Mouse (Mus musculus): Measurements from ENCODE around the gene Aph1c.
A peak's percentile ranks its signal among the peaks of the same experiment; 100 is the strongest.
"Not testable (repeated sequence)": the region's sequence is repeated elsewhere in the genome, so short reads cannot be mapped to it uniquely, and the experiment has no call there.

Gene Aph1c

DNA sequence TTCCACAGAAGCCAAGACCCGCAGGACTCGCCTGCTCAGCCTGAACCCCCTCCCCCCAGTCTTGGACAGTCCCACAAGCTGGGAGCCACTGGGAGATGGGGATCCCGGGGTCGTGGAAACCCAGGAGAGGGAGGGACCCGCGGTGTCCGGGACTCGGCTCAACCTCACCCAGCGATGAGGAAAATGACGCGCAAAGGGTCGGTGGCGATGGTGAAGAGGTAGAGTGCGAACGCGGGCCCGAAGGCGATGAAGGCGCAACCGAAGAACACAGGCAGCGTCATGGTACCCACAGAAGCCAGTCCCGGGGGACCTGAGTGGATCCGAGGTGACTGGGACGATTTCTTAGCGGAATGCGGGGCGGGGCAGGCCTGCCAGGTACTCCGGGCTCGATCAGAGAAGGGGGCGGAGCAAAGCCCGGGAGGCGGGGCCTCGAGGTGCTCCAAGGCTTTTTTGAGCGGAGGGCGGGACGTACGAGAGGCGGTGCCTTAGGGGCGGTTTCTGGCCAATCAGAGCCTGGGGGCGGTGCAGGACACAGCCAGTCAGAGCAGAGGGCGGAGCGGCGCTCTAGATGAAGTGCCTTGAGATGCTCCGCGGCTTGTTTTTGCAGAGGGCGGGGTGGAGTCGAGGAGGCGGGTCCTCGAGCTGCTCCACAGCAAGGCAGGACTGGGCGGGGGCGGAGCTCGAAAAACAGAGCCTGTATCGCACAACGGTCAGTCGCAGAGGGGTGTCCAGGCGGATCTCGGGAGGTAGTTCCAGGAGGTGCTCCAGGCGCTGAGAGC is at the start of gene Aph1c:
Gene Aph1c, minus strand, starts transcription at position 409 of the 779 bp plus-strand sequence.
- DNase-seq (ENCODE audit: low spot score in 2 of 2): peak; percentile 94 to 97

DNA sequence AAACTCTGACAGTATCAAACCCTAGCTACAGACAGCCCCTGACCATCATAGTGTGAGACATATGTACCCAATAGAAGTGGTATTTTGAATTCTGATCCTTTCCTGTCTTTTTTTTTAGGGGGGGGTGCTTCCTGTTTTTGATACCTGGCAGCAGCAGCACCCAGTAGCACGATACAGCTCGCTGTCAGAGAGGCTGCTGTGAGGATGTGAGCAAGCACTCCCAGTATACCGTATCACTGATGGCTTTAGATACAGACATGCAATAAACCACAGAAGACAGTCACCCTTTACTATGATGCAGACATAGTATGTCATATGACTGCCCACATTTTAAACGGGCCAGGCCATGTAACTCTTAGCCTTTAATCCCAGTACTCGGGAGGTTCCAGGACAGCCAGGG is 49.0 kb upstream of the Aph1c start:
- DNase-seq (ENCODE audit: low spot score in 2 of 2): no peak

DNA sequence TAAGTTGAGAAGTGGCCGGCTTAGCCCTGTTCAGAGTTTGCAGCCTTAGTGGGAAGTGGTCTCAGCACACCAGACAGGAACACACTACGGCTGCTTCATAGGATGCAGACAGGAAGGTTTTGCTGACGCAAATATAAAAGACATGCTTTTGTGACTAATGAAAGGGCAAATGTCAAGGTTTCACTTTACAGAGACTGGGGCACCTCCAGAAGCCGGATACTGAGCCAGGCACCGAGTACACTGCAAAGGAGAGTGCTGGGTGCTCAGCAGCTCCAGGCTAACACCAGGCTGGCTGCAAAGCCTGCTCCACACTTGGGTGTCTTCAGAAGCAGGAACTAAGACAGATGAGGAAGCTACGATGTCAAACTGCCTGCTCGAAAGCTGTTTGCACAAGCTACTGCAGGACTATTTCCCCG is 47.9 kb upstream of the Aph1c start:
- DNase-seq (ENCODE audit: low spot score in 2 of 2): no peak

DNA sequence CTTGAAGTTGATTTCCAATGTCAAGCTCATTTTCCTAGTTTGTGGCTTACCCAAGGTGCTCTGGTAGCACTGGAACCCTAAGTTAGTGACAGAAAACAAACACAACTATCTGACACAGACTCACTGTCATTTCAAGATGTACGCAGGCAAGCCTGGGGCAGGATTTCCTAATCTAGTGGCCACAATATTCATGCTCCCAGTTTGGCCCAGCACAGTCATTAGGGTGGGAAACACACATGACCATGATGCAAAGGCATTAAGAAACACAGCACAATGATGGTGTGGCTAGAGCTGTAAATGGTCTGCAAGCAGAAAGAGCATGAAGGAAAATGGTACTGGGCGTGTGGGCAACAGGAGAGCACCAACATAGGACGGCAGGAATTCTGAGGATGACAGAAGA is 47.3 kb upstream of the Aph1c start:
- no peak for DNase-seq (ENCODE audit: low spot score in 2 of 2)

DNA sequence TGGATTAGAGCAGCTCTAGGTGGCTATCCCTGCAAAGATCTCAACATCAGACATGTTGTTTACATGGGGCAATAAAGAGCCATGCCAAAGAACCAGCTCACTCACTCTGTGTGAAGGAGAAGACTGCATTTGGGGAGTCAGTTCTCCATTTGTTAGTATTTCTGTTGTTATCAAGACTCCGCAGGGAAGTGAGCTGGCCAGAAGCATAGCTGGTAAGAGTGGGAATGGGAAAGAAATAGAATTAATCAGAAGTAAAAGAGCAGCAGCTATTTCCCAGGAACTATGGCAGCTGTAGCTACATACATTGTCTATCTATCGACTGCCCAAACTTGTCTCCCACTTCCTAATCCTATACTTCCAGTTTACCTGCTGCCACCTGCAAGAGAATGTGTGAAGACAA is 46.2 kb upstream of the Aph1c start:
- DNase-seq (ENCODE audit: low spot score in 2 of 2): no peak

DNA sequence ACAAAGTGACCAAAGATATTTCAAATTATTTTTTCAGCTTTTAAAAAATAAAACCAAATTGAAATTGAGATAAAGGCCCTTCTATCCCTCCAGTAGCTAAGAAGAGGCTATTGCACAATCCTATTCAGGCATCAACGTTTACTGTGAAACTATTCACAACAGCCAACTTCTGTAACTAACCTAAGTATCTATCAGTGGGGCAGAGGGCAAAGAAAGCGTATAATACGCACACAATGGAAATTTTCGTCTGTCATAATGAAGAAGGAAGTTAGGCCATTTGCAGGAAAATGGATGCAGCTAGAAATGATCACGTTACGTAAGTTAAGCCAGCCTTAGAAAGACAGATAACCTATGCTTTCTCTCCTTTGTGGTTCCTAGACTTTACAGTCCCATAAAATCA is 45.0 kb upstream of the Aph1c start:
- no peak for DNase-seq (ENCODE audit: low spot score in 2 of 2)

DNA sequence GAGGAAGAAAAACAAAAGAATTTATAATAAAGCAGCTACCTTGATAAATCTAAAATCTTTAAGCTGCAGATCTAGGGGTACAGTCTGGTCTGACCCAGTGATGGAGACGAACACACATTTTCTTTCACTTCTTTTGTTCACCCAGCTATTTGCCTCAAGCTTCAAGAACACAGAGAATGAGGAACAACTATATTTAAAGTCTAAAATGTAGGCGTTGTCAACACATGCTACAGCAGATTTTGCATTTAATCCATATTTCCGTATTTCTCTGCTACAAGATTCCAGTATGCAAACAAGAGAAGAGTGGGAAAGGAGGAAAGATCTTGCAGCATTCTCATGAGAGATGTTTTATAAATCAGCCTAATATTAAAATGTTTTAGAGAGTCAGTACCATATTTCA is 44.4 kb upstream of the Aph1c start:
- no peak for DNase-seq (ENCODE audit: low spot score in 2 of 2)

DNA sequence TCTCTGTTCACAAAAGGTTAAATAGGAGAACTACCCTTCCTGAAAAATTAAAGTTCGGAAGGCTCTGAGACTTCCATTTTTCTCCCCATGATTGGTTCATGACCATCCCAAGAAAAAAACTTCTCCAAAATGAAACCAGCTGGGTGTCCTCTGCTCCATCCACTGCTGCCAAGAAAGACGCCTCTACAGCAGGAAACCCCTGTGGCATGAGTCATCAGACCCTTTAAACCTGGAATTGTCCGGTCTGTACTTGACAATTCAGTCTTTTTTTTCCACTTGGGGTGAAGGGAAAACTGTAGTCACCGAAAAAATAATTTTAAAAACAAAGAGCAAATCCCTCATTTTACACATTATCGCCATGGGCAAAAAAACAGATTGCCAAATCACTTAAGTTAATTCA is 42.1 kb upstream of the Aph1c start:
- no peak for DNase-seq (ENCODE audit: low spot score in 2 of 2)

DNA sequence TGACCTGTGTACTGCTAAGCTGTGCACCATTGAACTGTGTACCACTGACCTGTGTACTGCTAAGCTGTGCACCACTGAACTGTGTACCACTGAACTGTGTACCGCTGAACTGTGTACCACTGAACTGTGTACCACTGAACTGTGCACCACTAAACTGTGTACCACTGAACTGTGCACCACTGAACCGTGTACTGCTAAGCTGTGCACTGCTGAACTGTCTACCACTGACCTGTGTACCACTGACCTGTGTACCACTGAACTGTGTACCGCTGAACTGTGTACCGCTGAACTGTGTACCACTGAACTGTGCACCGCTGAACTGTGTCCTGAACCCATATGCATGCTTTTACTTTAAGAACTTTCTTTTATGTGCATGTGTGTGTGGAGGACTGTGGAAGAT is 39.8 kb upstream of the Aph1c start:
- no peak for DNase-seq (ENCODE audit: low spot score in 2 of 2)

DNA sequence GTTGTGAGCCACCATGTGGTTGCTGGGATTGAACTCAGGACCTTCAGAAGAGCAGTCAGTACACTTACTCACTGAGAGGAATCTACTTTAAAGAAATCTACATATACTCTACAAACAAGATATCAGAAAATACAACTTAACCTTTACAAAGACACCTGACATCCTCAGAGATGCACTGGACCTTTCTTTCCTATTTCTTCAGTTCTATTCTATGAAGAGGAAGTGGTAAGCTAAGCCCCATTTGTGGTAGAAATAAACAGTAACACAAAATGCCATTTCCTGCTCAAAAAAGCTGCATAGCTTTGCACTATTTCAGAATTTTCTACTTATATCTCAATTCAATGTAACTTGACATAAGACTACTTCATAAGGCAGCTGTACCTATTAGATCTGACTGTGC is 39.0 kb upstream of the Aph1c start:
- DNase-seq (ENCODE audit: low spot score in 2 of 2): no peak

DNA sequence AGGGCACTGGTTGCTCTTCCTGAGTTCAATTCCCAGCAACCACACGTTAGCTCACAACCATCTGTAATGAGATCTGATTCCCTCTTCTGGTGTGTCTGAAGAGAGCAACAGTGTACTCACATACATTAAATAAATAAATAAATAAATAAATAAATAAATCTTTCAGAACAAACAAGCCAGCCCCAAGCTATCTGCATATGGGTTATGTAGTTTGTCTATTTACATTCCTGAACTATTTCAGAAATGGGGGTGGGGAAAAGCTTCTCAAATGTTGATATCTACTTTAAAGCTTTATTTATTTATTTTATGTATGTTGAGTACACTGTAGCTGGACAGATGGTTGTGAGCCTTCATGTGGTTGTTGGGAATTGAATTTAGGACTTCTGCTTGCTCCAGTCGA is 38.5 kb upstream of the Aph1c start:
- not testable (repeated sequence) for DNase-seq (ENCODE audit: low spot score in 2 of 2)

DNA sequence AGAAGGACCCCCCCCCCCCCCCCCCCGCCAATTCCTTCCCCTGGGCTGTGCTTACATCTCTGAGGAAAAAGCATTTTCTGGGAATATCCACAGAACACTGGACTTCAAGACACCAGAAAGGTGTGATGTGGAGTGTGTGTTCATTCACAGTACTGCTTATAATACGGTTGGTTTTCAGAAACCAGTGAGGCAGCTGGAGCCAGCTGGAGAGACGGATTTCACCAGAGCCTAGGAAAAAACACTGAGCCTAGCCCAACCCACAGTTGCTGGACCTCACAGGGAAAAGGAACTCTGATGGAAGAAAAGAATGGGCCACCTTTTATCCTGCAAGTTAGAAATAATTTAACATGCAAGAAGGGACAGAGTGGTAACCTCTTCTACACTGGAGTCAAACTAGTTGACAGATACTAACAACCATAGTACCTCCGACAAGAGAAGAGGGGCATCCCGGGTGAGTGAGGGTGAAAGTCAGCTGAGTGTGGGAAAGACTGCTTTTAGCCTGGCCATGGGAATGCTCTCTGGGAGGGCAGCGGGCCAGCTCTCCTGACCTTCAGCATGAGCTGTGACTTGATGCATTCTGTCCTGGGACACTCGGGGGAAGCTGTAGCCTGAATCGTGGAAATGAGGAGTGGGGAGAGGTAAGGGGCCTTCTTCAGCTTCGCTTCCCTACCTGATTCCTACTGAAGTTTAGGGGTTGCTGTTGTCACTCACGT is 37.6 kb upstream of the Aph1c start:
- no peak for DNase-seq (ENCODE audit: low spot score in 2 of 2)

DNA sequence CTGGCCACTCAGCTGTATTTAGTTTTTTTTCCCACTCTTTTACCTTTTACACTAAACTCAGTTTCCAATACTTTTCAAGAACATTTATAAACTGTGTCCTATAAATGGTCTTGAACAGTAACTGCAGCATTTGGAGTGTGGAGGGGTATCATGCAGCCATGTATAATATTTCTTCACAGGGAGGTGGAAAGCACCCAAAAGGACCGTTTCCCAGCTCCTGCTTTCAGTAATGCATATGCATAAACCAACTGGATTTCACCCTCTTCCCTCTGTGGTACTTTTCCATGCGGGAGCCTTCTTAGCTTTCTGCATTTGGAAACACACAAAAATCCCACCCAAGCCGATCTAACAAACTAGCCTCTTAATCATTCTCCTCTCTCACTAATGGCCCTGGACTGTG is 30.2 kb upstream of the Aph1c start:
- no peak for DNase-seq (ENCODE audit: low spot score in 2 of 2)

DNA sequence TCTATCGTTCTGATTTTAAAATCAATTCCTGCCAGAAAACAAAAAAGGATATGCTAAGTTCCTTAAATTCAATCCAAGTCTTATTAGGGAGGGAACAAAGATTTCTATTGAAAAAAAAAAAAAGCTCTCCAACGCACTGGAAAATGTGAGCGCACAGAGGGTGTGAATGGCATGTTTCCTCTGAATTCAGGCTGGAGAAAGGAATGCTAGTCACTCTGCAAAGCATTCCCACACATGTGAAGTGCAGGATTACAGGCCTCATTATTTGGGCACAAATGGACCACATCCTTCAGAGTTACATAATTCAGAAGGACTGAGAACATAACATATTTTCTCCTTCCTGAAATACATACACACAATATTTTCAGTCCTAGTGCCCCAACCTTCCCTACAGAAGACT is 28.9 kb upstream of the Aph1c start:
- no peak for DNase-seq (ENCODE audit: low spot score in 2 of 2)

DNA sequence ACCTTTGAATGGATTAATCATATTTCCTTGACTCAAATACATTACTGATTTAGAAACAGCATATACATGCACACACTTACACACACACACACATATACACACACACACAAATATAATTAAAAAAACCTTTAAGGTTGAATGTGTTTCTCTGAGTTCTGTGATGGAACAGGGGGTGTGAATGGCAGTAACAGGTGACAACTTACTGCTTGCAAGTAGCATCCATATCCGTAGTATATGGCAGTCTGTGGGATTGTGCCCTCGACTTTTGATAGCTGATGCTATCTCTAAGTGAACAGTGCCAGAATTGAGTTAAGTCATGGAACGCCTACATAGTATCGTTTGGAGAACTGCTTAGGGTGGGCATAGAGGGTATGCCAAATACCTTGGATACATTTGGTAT is 27.7 kb upstream of the Aph1c start:
- DNase-seq (ENCODE audit: low spot score in 2 of 2): no peak

DNA sequence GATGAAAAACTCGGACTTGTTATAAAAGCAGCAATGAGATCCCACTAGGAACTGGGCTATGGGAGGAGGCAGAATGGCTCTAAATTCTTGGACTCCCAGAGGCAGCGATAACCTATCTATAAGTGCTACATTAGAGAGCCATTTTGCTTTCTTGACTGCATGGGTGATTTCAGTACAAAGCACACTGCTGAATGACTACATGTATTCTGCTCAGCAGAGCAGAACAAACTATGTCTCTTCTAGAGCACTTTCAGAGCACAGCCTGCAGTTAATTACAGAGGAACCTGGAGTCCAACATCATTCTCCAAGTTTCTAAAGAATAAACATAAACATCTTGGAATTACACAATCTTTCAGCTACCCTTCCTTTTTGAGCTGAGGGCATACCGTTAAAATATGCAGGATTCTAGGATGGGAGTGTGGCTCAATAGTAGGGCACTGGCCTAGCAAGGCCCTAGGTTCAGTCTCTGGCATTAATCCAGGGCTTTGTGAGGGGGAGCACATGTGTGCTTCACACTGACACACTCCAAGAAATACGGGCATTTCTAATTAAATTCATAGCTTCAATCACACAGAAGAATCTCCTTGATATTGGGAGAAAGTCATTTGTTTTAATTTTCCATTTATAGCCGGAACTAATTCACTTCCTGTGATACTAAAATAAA is 26.7 kb upstream of the Aph1c start:
- DNase-seq (ENCODE audit: low spot score in 2 of 2): no peak

DNA sequence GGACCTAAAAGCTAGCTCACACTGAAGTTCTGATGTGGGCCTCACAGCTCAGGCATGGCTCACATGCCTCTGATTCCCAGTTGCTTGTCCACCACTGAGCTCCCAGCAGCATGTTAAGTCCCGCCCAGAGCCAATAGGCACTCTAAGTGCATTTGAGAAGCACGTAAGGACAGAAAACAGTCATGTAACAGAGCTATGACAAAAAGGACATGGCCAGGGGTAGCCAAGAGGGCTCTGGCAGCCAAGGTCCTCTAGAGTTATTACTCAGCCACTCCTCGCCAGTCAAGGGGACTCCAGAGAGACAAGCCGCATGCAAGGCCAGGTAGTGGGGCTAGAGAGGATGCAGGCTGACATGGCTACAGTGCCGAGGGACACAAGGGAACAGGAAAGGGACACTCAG is 25.0 kb upstream of the Aph1c start:
- no peak for DNase-seq (ENCODE audit: low spot score in 2 of 2)

DNA sequence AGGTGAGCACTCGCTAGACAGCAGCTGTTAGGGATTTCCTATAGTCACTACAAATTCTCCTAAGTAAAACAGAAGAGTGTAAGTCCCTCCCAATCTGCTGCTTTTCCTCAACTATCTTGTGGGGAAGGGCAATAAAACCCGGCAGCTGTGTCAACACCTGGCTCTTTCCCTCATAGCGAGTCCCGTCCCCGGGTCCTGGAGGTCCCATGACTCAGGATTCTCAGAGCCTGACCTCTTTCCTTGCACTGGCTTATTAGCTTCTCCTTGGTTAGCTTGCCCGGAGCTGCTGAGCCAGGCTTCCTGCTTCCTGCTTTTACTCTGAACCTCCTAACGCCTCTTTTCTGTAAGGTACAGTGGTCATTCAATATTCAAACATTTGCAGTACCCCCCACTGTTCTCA is 21.3 kb upstream of the Aph1c start:
- DNase-seq (ENCODE audit: low spot score in 2 of 2): no peak

DNA sequence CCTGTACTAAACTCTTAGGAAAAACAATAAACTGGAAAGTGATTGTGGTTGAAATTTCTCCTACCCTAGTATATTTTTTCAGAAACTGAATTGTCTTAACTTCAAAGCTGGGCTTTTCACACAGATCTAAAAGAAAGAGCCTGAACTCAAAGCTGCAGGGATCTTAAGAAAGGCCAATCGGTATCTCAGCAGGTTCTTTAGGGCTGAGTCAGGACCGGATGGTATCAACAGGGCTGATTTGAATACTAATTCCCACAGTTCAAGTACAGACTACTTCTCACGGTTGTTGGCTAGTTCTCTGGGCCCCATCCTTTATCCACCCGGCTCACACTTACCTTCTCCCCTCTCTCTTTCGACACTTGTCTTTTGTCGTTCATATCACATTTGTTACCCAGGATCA is 18.1 kb upstream of the Aph1c start:
- no peak for DNase-seq (ENCODE audit: low spot score in 2 of 2)

DNA sequence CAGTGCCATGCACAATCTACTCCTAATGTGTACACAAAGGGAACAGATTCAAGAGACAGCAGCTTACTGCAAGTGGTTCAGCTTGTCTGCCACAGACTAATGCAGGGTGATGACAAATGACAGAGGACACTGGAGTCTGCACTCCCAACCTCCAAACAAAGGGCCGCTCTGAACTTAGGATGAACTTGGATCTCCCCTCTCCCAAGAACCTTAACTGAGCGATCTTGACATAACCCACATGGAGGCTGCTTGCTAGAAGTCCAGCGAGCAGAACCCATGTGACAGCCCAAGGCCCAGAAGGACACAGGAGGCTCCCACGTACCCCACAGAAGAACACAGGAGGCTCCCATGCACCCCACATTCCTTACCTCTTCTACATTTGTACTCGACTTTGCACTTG is 16.4 kb upstream of the Aph1c start:
- DNase-seq (ENCODE audit: low spot score in 2 of 2): no peak

DNA sequence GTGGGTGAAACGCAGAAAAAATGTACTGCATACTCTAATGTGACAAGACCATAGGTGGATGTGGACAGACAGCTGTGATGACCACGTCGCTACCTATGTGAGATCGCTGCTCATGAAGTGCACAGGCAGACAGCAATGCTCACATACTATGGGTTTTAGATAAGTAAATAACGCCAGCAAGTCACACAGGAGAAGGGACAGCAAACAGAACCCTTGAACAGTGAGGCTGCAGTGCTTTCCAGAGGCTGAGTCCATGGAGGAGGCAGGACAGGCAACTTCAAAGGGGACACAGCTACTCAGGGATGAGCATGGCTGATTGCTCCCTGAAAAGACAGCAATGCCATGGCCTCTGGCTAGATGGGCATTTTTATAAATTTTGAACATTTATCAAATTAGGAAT is 12.3 kb upstream of the Aph1c start:
- no peak for DNase-seq (ENCODE audit: low spot score in 2 of 2)

DNA sequence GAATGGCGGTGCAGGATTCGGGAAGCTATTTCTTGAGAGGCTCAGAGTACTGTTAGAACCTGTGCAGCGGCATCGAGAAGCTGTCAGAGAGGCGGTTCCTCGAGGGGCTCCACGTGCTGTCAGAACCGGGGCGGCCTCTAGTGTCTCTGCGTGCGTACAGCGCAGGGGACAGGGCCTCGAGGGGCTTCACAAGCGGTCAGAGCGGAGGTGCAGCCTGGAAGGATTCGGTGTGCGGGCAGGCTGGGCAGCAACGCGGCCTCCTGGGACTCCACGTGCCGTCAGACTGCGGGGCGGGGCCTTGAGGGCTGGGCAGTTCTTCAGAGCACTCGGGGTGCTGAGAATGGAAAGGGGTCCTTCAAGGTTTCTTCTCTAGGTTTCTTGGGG is 563 bp upstream of the Aph1c start:
- DNase-seq (ENCODE audit: low spot score in 2 of 2): no peak

DNA sequence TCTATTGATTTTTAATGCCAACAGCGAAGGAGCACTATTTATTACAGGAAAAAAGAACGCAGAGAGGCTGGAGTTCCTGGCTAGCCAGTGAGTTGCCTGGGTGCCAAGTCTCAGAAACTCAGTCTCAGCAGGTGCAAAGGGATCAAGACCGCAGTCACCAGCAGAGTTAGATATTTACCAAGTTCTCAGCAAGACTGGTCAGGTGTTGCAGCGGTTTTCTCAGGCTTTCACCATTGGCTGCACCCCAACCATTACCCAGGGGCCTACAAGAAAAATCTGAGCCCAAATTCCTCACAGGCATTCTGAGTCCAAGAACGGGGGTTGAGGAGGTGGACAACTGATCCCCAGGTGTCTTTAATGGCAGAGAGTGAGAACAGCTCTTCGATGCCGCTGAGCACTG is 675 bp downstream of the Aph1c start:
- DNase-seq (ENCODE audit: low spot score in 2 of 2): no peak
